1 mouse cellular context compared by ENCODE assay signal in the genomic region with DNA sequence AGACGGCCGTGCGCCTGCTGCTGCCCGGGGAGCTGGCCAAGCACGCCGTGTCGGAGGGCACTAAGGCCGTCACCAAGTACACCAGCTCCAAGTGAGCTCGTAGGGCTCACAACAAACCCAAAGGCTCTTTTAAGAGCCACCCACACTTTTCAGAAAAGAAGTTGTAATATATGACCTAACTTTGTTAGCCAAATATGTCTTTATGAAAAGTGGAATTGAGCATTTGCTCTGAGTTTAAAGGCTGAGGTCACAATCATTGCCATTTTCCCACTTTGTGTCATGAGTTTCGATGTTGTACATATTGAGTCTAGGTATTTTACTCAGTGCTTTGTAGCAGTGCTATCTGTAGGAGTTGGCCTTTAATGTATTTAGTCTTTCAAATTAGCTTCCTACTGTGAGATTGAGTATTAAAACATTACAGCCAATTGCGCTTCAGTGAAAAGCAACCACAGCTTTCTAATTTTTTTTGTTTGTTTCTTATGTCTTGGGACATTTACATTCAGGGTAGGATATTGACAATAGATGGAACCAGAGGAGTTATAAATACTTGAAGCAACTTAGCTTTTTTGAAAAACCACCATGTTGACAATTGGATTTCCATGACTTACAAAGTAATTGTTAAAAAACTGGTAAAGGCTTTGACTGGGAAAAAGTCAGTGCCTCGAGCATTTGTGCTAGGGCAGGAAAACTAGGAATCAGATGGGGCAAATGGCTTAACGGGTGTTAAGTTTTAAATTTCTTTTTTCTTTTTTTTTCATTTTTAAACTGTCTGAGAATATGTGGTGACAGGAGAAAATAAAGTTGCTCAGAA.
TF ChIP-seq lines count a peak whose summit lies in the region.

No protein-coding gene starts in this region.

TF ChIP-seq in CH12.LX, 34 proteins besides CTCF, POLR2A, EP300 and RAD21 (continued from another document):
- TF ChIP-seq CHD1 (IDR thresholded peaks at IDR 0.05; ENCODE audit: low read depth, low read length) (peak; percentile 60), UBTF (IDR thresholded peaks at IDR 0.05; ENCODE audit: low read depth, low read length) (peak; percentile 92; the same call in 1 of the 2 replicates), TBP (conservative IDR thresholded peaks at IDR 0.05; ENCODE audit: low read depth, low read length) (peak; percentile 54; the same call in 1 of the 2 replicates), JUN (IDR thresholded peaks at IDR 0.05; ENCODE audit: insufficient read depth, low read depth, low read length) (no peak), TCF12 (IDR thresholded peaks at IDR 0.05; ENCODE audit: low read depth, low read length) (no peak), SMC3 (IDR thresholded peaks at IDR 0.05; ENCODE audit: low read depth, low read length) (no peak), E2F4 (IDR thresholded peaks at IDR 0.05; ENCODE audit: insufficient replicate concordance, low read depth, low read length) (0 out of 2 replicates have a peak, but pooled peaks have one; percentile 20), CHD2 (IDR thresholded peaks at IDR 0.05; ENCODE audit: low read length) (no peak; the same call in none of the 2 replicates), IRF4 (IDR thresholded peaks at IDR 0.05; ENCODE audit: low read depth, low read length) (no peak), ETS1 (conservative IDR thresholded peaks at IDR 0.05; ENCODE audit: low read depth, low read length) (no peak), NELFE (IDR thresholded peaks at IDR 0.05; ENCODE audit: low read depth, low read length) (0 out of 2 replicates have a peak, but pooled peaks have one; percentile 60), GABPA (IDR thresholded peaks at IDR 0.05; ENCODE audit: insufficient replicate concordance, low read depth, low read length) (no peak), ZC3H11A (IDR thresholded peaks at IDR 0.05; ENCODE audit: low read depth, low read length) (no peak), USF2 (conservative IDR thresholded peaks at IDR 0.05; ENCODE audit: low read depth, low read length) (peak; percentile 9; the same call in 1 of the 2 replicates), MAZ (IDR thresholded peaks at IDR 0.05; ENCODE audit: low read depth, low read length) (no peak), RCOR1 (conservative IDR thresholded peaks at IDR 0.05; ENCODE audit: low read depth, low read length) (peak; percentile 68)
